Mouse (Mus musculus) lung, embryonic 14.5 days (tissue): ENCODE measurements at regions not wholly inside any gene's neighbourhood (a gene's known extent, or its start where the extent isn't known, plus 50 kb on each side); places are given as distances from the start of the nearest gene placed in this dataset.

Source experiments
- ATAC-seq: fragments of 200-750 bp; cut with Nextera tagmentation; 2 replicates; pipeline ENCODE4 v1.8.0; 2017; ENCODE audit warnings: mild to moderate bottlenecking, moderate TSS enrichment, moderate library complexity; ENCODE audit not compliant: insufficient read depth
- DNase-seq: peaks from one replicate; pipeline ENCODE4 v3.0.0-alpha.2; 2015
- H3K27ac ChIP-seq: fragments of 300-500 bp; sonication (generic); 2 replicates; pipeline ENCODE4 v1.5.1; 2014; ENCODE audit warnings: low read depth, mild to moderate bottlenecking, moderate library complexity
- H3K27me3 ChIP-seq: fragments of 300-500 bp; sonication (generic); 2 replicates; pipeline ENCODE4 v1.6.1; 2014; ENCODE audit warnings: low read length, control low read depth; ENCODE audit not compliant: insufficient read depth
- H3K36me3 ChIP-seq: fragments of 300-500 bp; sonication (generic); 2 replicates; pipeline ENCODE4 v1.6.1; 2014; ENCODE audit warnings: control low read depth; ENCODE audit not compliant: insufficient read depth
- H3K4me1 ChIP-seq: fragments of 300-500 bp; sonication (generic); 2 replicates; pipeline ENCODE4 v1.6.1; 2014; ENCODE audit warnings: antibody characterized with exemption, control low read depth; ENCODE audit not compliant: insufficient read depth
- H3K4me2 ChIP-seq: fragments of 300-500 bp; sonication (generic); 2 replicates; pipeline ENCODE4 v1.6.1; 2014; ENCODE audit warnings: mild to moderate bottlenecking
- H3K4me3 ChIP-seq: fragments of 300-500 bp; sonication (generic); 2 replicates; pipeline ENCODE4 v1.5.1; 2014; ENCODE audit warnings: low read depth, low read length
- H3K9ac ChIP-seq: fragments of 300-500 bp; sonication (generic); 2 replicates; pipeline ENCODE4 v1.6.1; 2014
- H3K9me3 ChIP-seq: fragments of 300-500 bp; sonication (generic); 2 replicates; pipeline ENCODE4 v1.6.1; 2016; ENCODE audit warnings: low read depth, low read length, control low read depth
- CTCF ChIP-seq: IDR thresholded peaks from 2 replicates; pipeline ENCODE4 v1.5.1; 2016; ENCODE audit warnings: antibody characterized with exemption, low read depth
- WGBS: fragments of 180-500 bp; shearing (Covaris S2); extraction: QIAGEN DNeasy Blood & Tissue Kit; methylation state at CpG from one replicate; pipeline ENCODE4 v1.1.7; 2014; 5-methylcytosine and 5-hydroxymethylcytosine counted together

GRCm38 (mm10) chr6:135627928-135628327 is 265.6 kb downstream of the Emp1 start:
- no peak overlapping the region for H3K27ac ChIP-seq
- H3K4me2 ChIP-seq: no peak overlapping the region
- DNase-seq (no peak), ATAC-seq (no peak)
- H3K9me3 ChIP-seq: no peaks in the 10 kb centered on the region
- H3K4me3 ChIP-seq: no peak overlapping the region
- TF ChIP-seq CTCF: no peak
- no peaks in the 10 kb centered on the region for H3K36me3 ChIP-seq
- no peaks in the 10 kb centered on the region for H3K4me1 ChIP-seq
- H3K27me3 ChIP-seq: no peaks in the 10 kb centered on the region
- no peak overlapping the region for H3K9ac ChIP-seq
- WGBS: 53% methylated on average over 4 of the region's 4 CpGs

- no peaks in the 10 kb centered on the region for H3K27me3 ChIP-seq
- ATAC-seq (no peak), DNase-seq (no peak)
- no peak overlapping the region for H3K27ac ChIP-seq
- H3K9me3 ChIP-seq: no peaks in the 10 kb centered on the region
- H3K36me3 ChIP-seq: no peaks in the 10 kb centered on the region
- 79% methylated on average over 3 of the region's 3 CpGs for WGBS
- no peaks in the 10 kb centered on the region for H3K4me1 ChIP-seq
- H3K4me3 ChIP-seq: no peak overlapping the region
- H3K4me2 ChIP-seq: no peak overlapping the region
- no peak for TF ChIP-seq CTCF
- H3K9ac ChIP-seq: no peak overlapping the region
These were observed 266.9 kb downstream of the Emp1 start for GRCm38 (mm10) chr6:135629236-135629635.

- Histone ChIP-seq H3K36me3 (no peaks in the 10 kb centered on the region), H3K27me3 (no peaks in the 10 kb centered on the region), H3K4me1 (no peaks in the 10 kb centered on the region), H3K4me2 (no peak overlapping the region), H3K9me3 (no peaks in the 10 kb centered on the region), H3K4me3 (no peak overlapping the region), H3K27ac (no peak overlapping the region), H3K9ac (no peak overlapping the region)
- no peak for ATAC-seq
- no peak for DNase-seq
- no peak for TF ChIP-seq CTCF
- 83% methylated on average over 5 of the region's 5 CpGs for WGBS
These were observed 270.3 kb downstream of the Emp1 start for GRCm38 (mm10) chr6:135632671-135633070.

GRCm38 (mm10) chr6:135636648-135637047 is 274.3 kb downstream of the Emp1 start:
- ATAC-seq (no peak), DNase-seq (no peak)
- H3K4me3 ChIP-seq: no peak overlapping the region
- H3K4me1 ChIP-seq: no peaks in the 10 kb centered on the region
- TF ChIP-seq CTCF: no peak
- H3K36me3 ChIP-seq: no peaks in the 10 kb centered on the region
- no peaks in the 10 kb centered on the region for H3K27me3 ChIP-seq
- no peaks in the 10 kb centered on the region for H3K9me3 ChIP-seq
- no peak overlapping the region for H3K4me2 ChIP-seq
- 66% methylated on average over 8 of the region's 8 CpGs for WGBS
- H3K9ac ChIP-seq: no peak overlapping the region
- H3K27ac ChIP-seq: no peak overlapping the region

GRCm38 (mm10) chr6:135642711-135643110 is 280.4 kb downstream of the Emp1 start:
- H3K36me3 ChIP-seq: no peaks in the 10 kb centered on the region
- ATAC-seq (no peak), DNase-seq (no peak)

GRCm38 (mm10) chr6:135646177-135646576 is 283.8 kb downstream of the Emp1 start:
- WGBS: 71% methylated on average over 1 of the region's 1 CpGs
- TF ChIP-seq CTCF: no peak

More at GRCm38 (mm10) chr6:135642711-135643110, 280.4 kb downstream of the Emp1 start:
- WGBS: 84% methylated on average over 5 of the region's 5 CpGs
- Histone ChIP-seq H3K4me3 (no peak overlapping the region), H3K27me3 (no peaks in the 10 kb centered on the region), H3K27ac (no peak overlapping the region), H3K9ac (no peak overlapping the region), H3K4me1 (no peaks in the 10 kb centered on the region), H3K9me3 (no peaks in the 10 kb centered on the region), H3K4me2 (no peak overlapping the region)
- TF ChIP-seq CTCF: no peak

GRCm38 (mm10) chr6:135653002-135653401 is 290.7 kb downstream of the Emp1 start:
- no peak for TF ChIP-seq CTCF
- WGBS: 71% methylated on average over 3 of the region's 3 CpGs
- DNase-seq (no peak), ATAC-seq (no peak)
- no peaks in the 10 kb centered on the region for H3K27me3 ChIP-seq
- H3K4me3 ChIP-seq: no peak overlapping the region
- H3K4me1 ChIP-seq: no peaks in the 10 kb centered on the region
- no peak overlapping the region for H3K27ac ChIP-seq
- H3K36me3 ChIP-seq: no peaks in the 10 kb centered on the region
- no peaks in the 10 kb centered on the region for H3K9me3 ChIP-seq
- H3K9ac ChIP-seq: no peak overlapping the region
- no peak overlapping the region for H3K4me2 ChIP-seq

More at GRCm38 (mm10) chr6:135646177-135646576, 283.8 kb downstream of the Emp1 start:
- H3K27ac ChIP-seq: no peak overlapping the region
- no peak overlapping the region for H3K9ac ChIP-seq
- H3K9me3 ChIP-seq: no peaks in the 10 kb centered on the region
- no peaks in the 10 kb centered on the region for H3K4me1 ChIP-seq
- H3K27me3 ChIP-seq: no peaks in the 10 kb centered on the region
- DNase-seq (no peak), ATAC-seq (no peak)
- no peak overlapping the region for H3K4me2 ChIP-seq
- no peaks in the 10 kb centered on the region for H3K36me3 ChIP-seq
- H3K4me3 ChIP-seq: no peak overlapping the region

- TF ChIP-seq CTCF: no peak
- Histone ChIP-seq H3K36me3 (no peaks in the 10 kb centered on the region), H3K9ac (no peak overlapping the region), H3K4me2 (no peak overlapping the region), H3K4me1 (no peaks in the 10 kb centered on the region), H3K4me3 (no peak overlapping the region), H3K27ac (no peak overlapping the region), H3K9me3 (no peaks in the 10 kb centered on the region), H3K27me3 (no peaks in the 10 kb centered on the region)
- ATAC-seq: no peak
- DNase-seq: no peak
- 96% methylated on average over 3 of the region's 3 CpGs for WGBS
These were observed 300.0 kb downstream of the Emp1 start for GRCm38 (mm10) chr6:135662386-135662785.
